Mouse (Mus musculus): ENCODE results near the gene Kank1. TPM values are rescaled to one million over a fixed set of nuclear protein-coding genes. Genes with fewer than 3 reads are reported as not detected.

Gene Kank1
- polyA plus RNA-seq, 1 experiment from 2014 or later: 12.6 TPM

GRCm38 (mm10) chr19:25230058-25230974, 6.5 kb upstream of the Kank1 start:
- no peaks in the 10 kb centered on the region for H3K9me3 ChIP-seq (replicated peaks)
- H3K36me3 ChIP-seq: no peaks in the 10 kb centered on the region
- ATAC-seq (ENCODE audit: low FRiP score): no peak
- WGBS: 68% methylated on average over 4 of the region's 4 CpGs
- H3K9ac ChIP-seq (replicated peaks): no peak overlapping the region
- H3K27ac ChIP-seq (replicated peaks): no peak overlapping the region
- H3K4me1 ChIP-seq: no peaks in the 10 kb centered on the region
- peaks cover 5% of the 10 kb centered on the region for H3K27me3 ChIP-seq (replicated peaks)
- H3K4me2 ChIP-seq: no peak overlapping the region
- H3K4me3 ChIP-seq (replicated peaks): no peak overlapping the region

- Histone ChIP-seq H3K4me2 (no peak overlapping the region), H3K27me3 (replicated peaks) (peaks cover 8% of the 10 kb centered on the region), H3K9ac (replicated peaks) (no peak overlapping the region), H3K4me1 (no peaks in the 10 kb centered on the region), H3K36me3 (no peaks in the 10 kb centered on the region), H3K27ac (replicated peaks) (no peak overlapping the region), H3K9me3 (replicated peaks) (no peaks in the 10 kb centered on the region), H3K4me3 (replicated peaks) (no peak overlapping the region)
- no peak for ATAC-seq (ENCODE audit: low FRiP score)
- WGBS: 32% methylated on average over 4 of the region's 4 CpGs
These were observed 5.8 kb upstream of the Kank1 start for GRCm38 (mm10) chr19:25230975-25231334.

GRCm38 (mm10) chr19:25232032-25232431, 4.7 kb upstream of the Kank1 start:
- H3K4me2 ChIP-seq: no peak overlapping the region
- no peaks in the 10 kb centered on the region for H3K9me3 ChIP-seq (replicated peaks)
- peaks cover 5% of the 10 kb centered on the region for H3K4me1 ChIP-seq
- no peaks in the 10 kb centered on the region for H3K36me3 ChIP-seq
- H3K4me3 ChIP-seq (replicated peaks): no peak overlapping the region
- 54% methylated on average over 10 of the region's 10 CpGs for WGBS
- no peak overlapping the region for H3K9ac ChIP-seq (replicated peaks)
- no peak for ATAC-seq (ENCODE audit: low FRiP score)
- H3K27ac ChIP-seq (replicated peaks): no peak overlapping the region
- peaks cover 8% of the 10 kb centered on the region for H3K27me3 ChIP-seq (replicated peaks)

DNA sequence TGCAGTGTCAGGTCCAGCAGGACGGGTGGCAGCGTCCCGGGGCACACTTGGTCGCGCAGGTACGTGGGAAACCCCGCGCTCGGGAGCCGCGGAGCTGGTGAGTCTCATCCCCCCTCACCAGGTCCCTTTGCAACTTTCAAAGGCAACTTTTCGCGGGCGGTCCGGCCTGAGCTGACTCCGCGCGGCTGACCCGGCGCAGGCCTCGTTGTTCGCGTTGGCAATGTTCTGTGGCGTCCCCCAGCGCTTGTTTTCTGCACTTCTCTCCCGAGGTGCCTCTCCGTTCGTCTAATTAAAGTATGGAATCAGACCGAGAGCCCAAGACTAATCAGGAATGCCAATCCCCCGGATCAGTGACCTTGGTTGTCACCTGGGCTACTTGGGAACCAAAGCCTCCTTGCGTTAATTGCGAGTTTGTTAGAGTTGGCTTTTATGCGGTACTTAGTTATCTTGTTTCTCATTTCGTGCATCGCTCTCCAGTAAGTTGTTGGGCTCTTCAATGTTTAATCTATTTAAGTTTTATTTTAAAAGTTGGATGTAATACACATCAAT, 791 bp downstream of the Kank1 start:
- Histone ChIP-seq H3K27me3 (replicated peaks) (peaks cover 13% of the 10 kb centered on the region), H3K4me1 (peaks cover 29% of the 10 kb centered on the region), H3K4me2 (peak overlapping the region; percentile 99), H3K9me3 (replicated peaks) (no peaks in the 10 kb centered on the region), H3K36me3 (no peaks in the 10 kb centered on the region), H3K9ac (replicated peaks) (peak overlapping the region; percentile 66), H3K4me3 (replicated peaks) (peak overlapping the region; percentile 77), H3K27ac (replicated peaks) (peak overlapping the region; percentile 80)
- no peak for ATAC-seq (ENCODE audit: low FRiP score)
- under 1% methylated on average over 35 of the region's 35 CpGs for WGBS

DNA sequence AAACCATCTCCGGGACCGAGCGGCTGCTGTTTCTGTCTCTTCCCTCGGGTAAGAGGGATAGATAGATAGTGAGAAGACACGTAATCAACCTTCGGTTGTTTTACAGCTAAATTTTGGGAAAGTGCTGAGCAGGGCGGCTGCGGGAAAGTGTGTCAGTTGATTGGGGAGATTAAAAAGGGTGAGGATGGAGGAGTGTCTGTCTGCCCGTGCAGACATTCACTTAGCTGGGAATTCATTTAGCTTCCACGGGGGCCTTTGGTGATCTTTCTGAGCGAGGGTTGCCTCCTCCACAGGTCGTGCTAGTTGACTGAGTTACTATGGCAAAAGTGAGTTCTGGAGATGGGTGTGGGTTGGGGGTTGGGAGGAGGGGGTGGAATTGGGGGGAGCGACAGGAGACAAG, 1.3 kb downstream of the Kank1 start:
- 3% methylated on average over 13 of the region's 13 CpGs for WGBS
- no peaks in the 10 kb centered on the region for H3K36me3 ChIP-seq
- peak overlapping the region; percentile 77 for H3K4me3 ChIP-seq (replicated peaks)
- peak overlapping the region; percentile 66; the same call in 1 of the 2 replicates for H3K9ac ChIP-seq (replicated peaks)
- peak overlapping the region; percentile 99 for H3K4me2 ChIP-seq
- H3K27ac ChIP-seq (replicated peaks): no peak overlapping the region
- peaks cover 13% of the 10 kb centered on the region for H3K27me3 ChIP-seq (replicated peaks)
- peaks cover 29% of the 10 kb centered on the region for H3K4me1 ChIP-seq
- no peak for ATAC-seq (ENCODE audit: low FRiP score)
- no peaks in the 10 kb centered on the region for H3K9me3 ChIP-seq (replicated peaks)

DNA sequence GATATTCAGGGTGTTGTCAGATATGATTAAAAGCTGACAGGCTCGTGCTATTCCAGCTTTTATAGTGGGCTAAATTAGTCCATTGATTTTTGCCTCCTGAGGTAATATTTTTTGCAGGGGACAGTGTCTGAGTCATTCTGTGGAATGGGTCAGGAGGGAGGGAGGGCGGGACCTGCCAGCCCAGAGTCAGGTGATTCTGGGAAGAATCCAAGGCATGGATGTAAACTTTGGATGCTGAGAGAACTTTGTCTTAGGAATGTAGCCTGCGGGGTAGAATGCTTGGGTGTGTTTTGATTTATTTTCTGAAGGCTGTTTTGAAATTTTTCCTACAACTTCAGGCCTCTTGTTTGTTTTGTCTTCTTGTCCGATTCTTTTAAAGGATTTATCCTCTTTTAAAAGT, 6.8 kb downstream of the Kank1 start:
- H3K9me3 ChIP-seq (replicated peaks): no peaks in the 10 kb centered on the region
- H3K4me3 ChIP-seq (replicated peaks): no peak overlapping the region
- no peak overlapping the region for H3K9ac ChIP-seq (replicated peaks)
- H3K4me2 ChIP-seq: no peak overlapping the region
- H3K27ac ChIP-seq (replicated peaks): no peak overlapping the region
- ATAC-seq (ENCODE audit: low FRiP score): no peak
- no peaks in the 10 kb centered on the region for H3K36me3 ChIP-seq
- 0 out of 2 replicates have a peak, but pooled peaks cover 2% of the 10 kb centered on the region for H3K27me3 ChIP-seq (replicated peaks)
- whole genome bisulfite sequencing: 83% methylated on average over 4 of the region's 4 CpGs
- peaks cover 11% of the 10 kb centered on the region; the same call in 1 of the 2 replicates for H3K4me1 ChIP-seq

GRCm38 (mm10) chr19:25246062-25246461, 9.3 kb downstream of the Kank1 start:
- WGBS: 90% methylated on average over 8 of the region's 8 CpGs

DNA sequence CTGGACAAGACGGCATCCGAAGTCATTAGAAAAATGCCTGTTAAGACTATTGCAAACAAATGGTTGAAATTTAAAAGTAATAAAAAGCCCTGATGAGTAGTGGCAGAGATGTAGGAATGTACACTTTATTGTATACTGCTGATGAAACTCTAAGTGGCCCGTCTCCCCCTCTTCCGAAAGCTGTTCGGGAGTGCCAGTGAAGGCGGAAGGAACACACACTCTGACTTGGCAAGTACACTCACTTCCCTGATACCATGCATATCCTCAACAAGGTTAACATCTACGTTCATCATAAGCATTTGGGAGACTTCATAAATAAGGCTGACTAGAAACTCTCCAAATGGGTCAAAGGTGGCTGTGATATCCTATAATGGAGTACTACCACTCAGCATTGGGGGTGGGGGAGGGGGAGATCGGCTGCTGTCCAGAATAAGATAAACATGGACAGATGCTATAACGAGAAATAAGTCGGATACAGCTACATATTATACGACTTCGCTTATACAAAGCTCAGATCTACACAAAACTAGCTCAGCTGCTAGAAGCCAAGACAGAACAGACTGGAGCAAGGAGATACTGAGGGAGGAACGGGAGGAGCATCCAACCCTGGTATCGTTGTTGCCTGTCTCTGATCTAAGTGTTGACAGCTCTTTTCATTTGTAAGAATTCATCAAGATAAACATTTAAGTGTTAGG, 11.2 kb downstream of the Kank1 start:
- no peaks in the 10 kb centered on the region for H3K27me3 ChIP-seq (replicated peaks)
- H3K4me3 ChIP-seq (replicated peaks): no peak overlapping the region
- H3K27ac ChIP-seq (replicated peaks): no peak overlapping the region
- no peak overlapping the region for H3K4me2 ChIP-seq
- no peak overlapping the region for H3K9ac ChIP-seq (replicated peaks)
- WGBS: 90% methylated on average over 14 of the region's 14 CpGs
- no peaks in the 10 kb centered on the region for H3K9me3 ChIP-seq (replicated peaks)
- no peak for ATAC-seq (ENCODE audit: low FRiP score)
- peaks cover 11% of the 10 kb centered on the region for H3K4me1 ChIP-seq
- no peaks in the 10 kb centered on the region for H3K36me3 ChIP-seq

More at GRCm38 (mm10) chr19:25246062-25246461, 9.3 kb downstream of the Kank1 start:
- Histone ChIP-seq H3K9me3 (replicated peaks) (no peaks in the 10 kb centered on the region), H3K27ac (replicated peaks) (no peak overlapping the region), H3K9ac (replicated peaks) (no peak overlapping the region), H3K4me3 (replicated peaks) (no peak overlapping the region), H3K27me3 (replicated peaks) (no peaks in the 10 kb centered on the region), H3K36me3 (no peaks in the 10 kb centered on the region), H3K4me1 (peaks cover 13% of the 10 kb centered on the region), H3K4me2 (no peak overlapping the region)
- no peak for ATAC-seq (ENCODE audit: low FRiP score)

DNA sequence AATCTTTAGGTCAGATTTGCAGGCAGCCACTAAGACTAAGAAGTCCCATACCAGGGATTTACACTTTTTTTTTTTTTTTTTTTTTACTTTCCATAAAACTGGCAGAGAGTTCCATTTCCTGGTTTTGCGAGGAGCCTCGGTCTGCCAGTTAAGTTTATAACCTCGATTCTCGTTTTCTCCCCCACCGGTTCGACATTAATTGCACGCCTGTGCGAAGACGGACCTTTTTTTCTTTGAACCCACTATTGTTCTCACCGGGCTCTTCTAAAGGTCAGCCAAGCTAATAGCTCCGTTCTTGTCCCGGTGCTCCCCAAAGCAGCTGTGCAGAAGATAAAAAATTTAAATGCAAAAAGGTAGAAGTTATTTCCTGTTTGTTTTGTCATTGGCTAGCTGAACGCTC, 12.5 kb downstream of the Kank1 start:
- H3K27ac ChIP-seq (replicated peaks): 0 out of 2 replicates have a peak overlapping the region, but pooled peaks have one; percentile 23
- H3K4me3 ChIP-seq (replicated peaks): no peak overlapping the region
- peak overlapping the region; percentile 47 for H3K4me2 ChIP-seq
- 13% methylated on average over 13 of the region's 13 CpGs for WGBS
- H3K9me3 ChIP-seq (replicated peaks): no peaks in the 10 kb centered on the region
- no peaks in the 10 kb centered on the region for H3K36me3 ChIP-seq
- no peak for ATAC-seq (ENCODE audit: low FRiP score)
- H3K27me3 ChIP-seq (replicated peaks): no peaks in the 10 kb centered on the region
- H3K4me1 ChIP-seq: peaks cover 11% of the 10 kb centered on the region
- no peak overlapping the region for H3K9ac ChIP-seq (replicated peaks)

GRCm38 (mm10) chr19:25251610-25252140, 14.9 kb downstream of the Kank1 start:
- H3K36me3 ChIP-seq: no peaks in the 10 kb centered on the region
- H3K4me1 ChIP-seq: peaks cover 11% of the 10 kb centered on the region
- ATAC-seq (ENCODE audit: low FRiP score): no peak
- 73% methylated on average over 3 of the region's 3 CpGs for WGBS
- no peak overlapping the region for H3K9ac ChIP-seq (replicated peaks)
- no peak overlapping the region for H3K4me3 ChIP-seq (replicated peaks)
- H3K4me2 ChIP-seq: no peak overlapping the region
- no peaks in the 10 kb centered on the region for H3K9me3 ChIP-seq (replicated peaks)
- no peak overlapping the region for H3K27ac ChIP-seq (replicated peaks)
- no peaks in the 10 kb centered on the region for H3K27me3 ChIP-seq (replicated peaks)

DNA sequence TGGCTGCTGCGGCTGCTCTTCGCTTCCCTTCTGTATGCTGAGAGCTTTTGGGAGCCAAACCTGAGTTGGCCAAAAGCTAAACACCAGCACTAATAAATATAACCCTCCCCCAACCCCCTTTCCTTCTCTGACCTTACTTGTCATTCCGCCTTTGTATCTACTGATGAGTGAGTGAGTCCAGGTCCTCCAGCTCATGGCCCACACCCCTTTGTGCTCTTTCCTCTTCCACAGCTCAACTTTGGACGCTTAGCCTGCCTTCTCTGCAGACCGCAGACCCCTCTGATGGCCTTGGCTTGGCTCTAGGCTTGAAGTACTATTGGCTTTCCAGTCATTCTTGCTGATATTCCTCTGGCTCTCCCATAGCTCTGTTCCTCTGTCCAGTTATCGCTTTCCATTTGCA, 16.4 kb downstream of the Kank1 start:
- Histone ChIP-seq H3K4me1 (peaks cover 11% of the 10 kb centered on the region), H3K27ac (replicated peaks) (no peak overlapping the region), H3K4me3 (replicated peaks) (no peak overlapping the region), H3K9me3 (replicated peaks) (no peaks in the 10 kb centered on the region), H3K27me3 (replicated peaks) (no peaks in the 10 kb centered on the region), H3K4me2 (no peak overlapping the region), H3K36me3 (no peaks in the 10 kb centered on the region), H3K9ac (replicated peaks) (no peak overlapping the region)
- WGBS: 88% methylated on average over 6 of the region's 6 CpGs
- no peak for ATAC-seq (ENCODE audit: low FRiP score)
